Mouse (Mus musculus): Measurements from ENCODE around the gene Cwf19l2. TPM values are rescaled to one million over a fixed set of nuclear protein-coding genes. Genes with fewer than 3 reads are reported as not detected.

The Cwf19l2 gene
- polyA plus RNA-seq, 1 experiment from 2014 or later, result 6.2 TPM

- DNase-seq (ENCODE audit: low spot score), result no peak
Observed at GRCm38 (mm10) chr9:3519178-3519577, 115.8 kb downstream of the Cwf19l2 start.

GRCm38 (mm10) chr9:3521031-3521430 lies 117.6 kb downstream of the Cwf19l2 start:
- TF ChIP-seq EP300 (optimal IDR thresholded peaks at IDR 0.05) (no peak), CTCF (IDR thresholded peaks at IDR 0.05; ENCODE audit: low read depth) (no peak)
- Histone ChIP-seq H3K9me3 (ENCODE audit: control insufficient read depth, low read length) (no peaks in the 10 kb centered on the region), H3K36me3 (ENCODE audit: control insufficient read depth, insufficient read depth, low read length) (no peaks in the 10 kb centered on the region), H3K27ac (replicated peaks) (no peak overlapping the region), H3K4me3 (ENCODE audit: low read depth, low read length) (no peak overlapping the region), H3K9ac (ENCODE audit: low read length) (no peak overlapping the region), H3K4me1 (replicated peaks; ENCODE audit: control insufficient read depth, insufficient read depth) (no peaks in the 10 kb centered on the region), H3K4me2 (replicated peaks; ENCODE audit: low read depth) (no peak overlapping the region), H3K27me3 (ENCODE audit: control insufficient read depth, insufficient read depth, low read length) (no peaks in the 10 kb centered on the region)
- DNase-seq (ENCODE audit: low spot score) (no peak), ATAC-seq (ENCODE audit: low FRiP score, low TSS enrichment) (no peak)
- WGBS, result 90% methylated on average over 2 of the region's 2 CpGs

More at GRCm38 (mm10) chr9:3519178-3519577, 115.8 kb downstream of the Cwf19l2 start:
- no peaks in the 10 kb centered on the region for H3K4me1 ChIP-seq (replicated peaks; ENCODE audit: control insufficient read depth, insufficient read depth)
- no peak overlapping the region for H3K27ac ChIP-seq (replicated peaks)
- H3K9ac ChIP-seq (ENCODE audit: low read length), result no peak overlapping the region
- no peak overlapping the region for H3K4me3 ChIP-seq (ENCODE audit: low read depth, low read length)
- TF ChIP-seq CTCF (IDR thresholded peaks at IDR 0.05; ENCODE audit: low read depth), result no peak
- TF ChIP-seq EP300 (optimal IDR thresholded peaks at IDR 0.05), result no peak
- no peaks in the 10 kb centered on the region for H3K9me3 ChIP-seq (ENCODE audit: control insufficient read depth, low read length)
- no peak overlapping the region for H3K4me2 ChIP-seq (replicated peaks; ENCODE audit: low read depth)
- H3K36me3 ChIP-seq (ENCODE audit: control insufficient read depth, insufficient read depth, low read length), result no peaks in the 10 kb centered on the region
- H3K27me3 ChIP-seq (ENCODE audit: control insufficient read depth, insufficient read depth, low read length), result no peaks in the 10 kb centered on the region
- no peak for ATAC-seq (ENCODE audit: low FRiP score, low TSS enrichment)
- 81% methylated on average over 1 of the region's 1 CpGs for WGBS

Other genes starting within 250 kb of the Cwf19l2 start
- gene Alkbh8, start 68.5 kb upstream of the Cwf19l2 start, polyA plus RNA-seq (2015; fragmentation: Nextera tagmentation; extraction: Ambion mirVana), result 7.9 and 8.7 TPM in 2 replicates
- 0.19 and 0.39 TPM in 2 replicates for gene Gucy1a2, start 129.2 kb downstream of the Cwf19l2 start, polyA plus RNA-seq (2015; fragmentation: Nextera tagmentation; extraction: Ambion mirVana)